In the genomic region with DNA sequence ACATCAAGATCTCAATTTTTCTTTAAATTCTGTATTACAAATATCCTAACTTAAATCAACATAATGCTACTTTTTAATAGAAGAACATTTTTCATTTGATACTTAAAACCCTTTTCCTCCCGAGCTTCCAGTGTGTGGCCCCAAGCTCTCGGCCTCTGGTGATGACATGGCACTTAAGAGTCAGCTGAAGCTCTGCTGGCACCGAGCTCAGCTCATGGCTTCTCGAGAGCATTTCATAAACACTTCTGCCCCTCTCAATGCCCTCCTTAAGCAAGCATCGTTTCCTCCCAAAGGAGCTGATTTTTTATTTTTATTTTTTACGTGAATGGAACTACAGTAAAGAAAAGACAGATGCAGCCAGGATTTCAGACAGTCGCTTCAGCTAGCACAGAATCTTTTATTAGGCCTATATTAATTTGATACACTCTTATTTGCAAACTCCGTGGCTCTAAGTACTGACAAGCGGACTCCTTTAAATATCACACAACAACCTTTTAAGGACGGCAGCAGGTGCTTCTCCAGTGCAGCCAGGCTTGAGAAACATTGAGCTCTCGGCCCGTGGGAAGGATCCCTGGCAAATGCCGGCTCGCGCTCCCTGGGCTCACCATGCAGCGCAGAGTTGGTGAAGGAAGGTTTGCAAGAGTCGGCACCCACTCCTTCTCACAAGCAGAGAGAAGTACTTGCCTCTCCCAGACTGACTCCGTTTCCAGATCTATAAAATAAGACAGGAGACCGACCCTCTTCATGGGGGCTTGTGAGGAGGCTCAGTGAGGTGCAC, we compare ENCODE assay signal across 21 mouse cellular contexts.
A peak's percentile ranks its signal among the peaks of the same experiment; 100 is the strongest.
DNase-seq lines count a peak whose midpoint lies in the region; ATAC-seq and TF ChIP-seq lines count a peak whose summit lies in the region.
"Had no signal": no experiment of that assay in that cellular context is flagged by ENCODE, and none has a peak within 500 bp of the region (broad histone marks: within the 10 kb centered on the region; RNA-seq: fewer than 3 reads in every experiment).

No protein-coding gene starts in this region.

- H3K4me1 ChIP-seq in heart, embryonic 14.5 days (ENCODE audit: control insufficient read depth in 2 of 2, insufficient read depth in 2 of 2, low read length in 2 of 2), result peaks cover 2 to 14% of the 10 kb centered on the region in 2 experiments; a peak in 3 of 4 replicates
- no peaks in the 10 kb centered on the region for H3K4me1 ChIP-seq in heart, adult 2 months (ENCODE audit: control insufficient read depth, insufficient read depth, low read length)
- H3K4me1 ChIP-seq in lung, postnatal 0 days (ENCODE audit: insufficient read depth, low read depth, low read length), result no peaks in the 10 kb centered on the region
- no peaks in the 10 kb centered on the region for H3K4me1 ChIP-seq in lung, adult 2 months (ENCODE audit: control insufficient read depth, insufficient read depth, low read length)
- H3K4me1 ChIP-seq: embryonic facial prominence, embryonic 12.5 days; hindbrain, embryonic 10.5 days; midbrain, embryonic 12.5 days; neural tube, embryonic 13.5 days; stomach, embryonic 15.5 days had no signal

- H3K27me3 ChIP-seq in heart, embryonic 14.5 days (ENCODE audit: control insufficient read depth, insufficient read depth, low read length), result no peaks in the 10 kb centered on the region
- H3K27me3 ChIP-seq in heart, adult 2 months (ENCODE audit: control insufficient read depth, insufficient read depth, low read length), result no peaks in the 10 kb centered on the region
- H3K27me3 ChIP-seq in lung, postnatal 0 days (replicated peaks; ENCODE audit: insufficient read depth, low read length), result no peaks in the 10 kb centered on the region
- H3K27me3 ChIP-seq: embryonic facial prominence, embryonic 12.5 days; forebrain, embryonic 15.5 days; limb, embryonic 15.5 days; midbrain, embryonic 12.5 days; neural tube, embryonic 13.5 days; stomach, embryonic 15.5 days had no signal

- 48% methylated on average over 19 of the region's 19 CpGs for WGBS in heart, embryonic 14.5 days
- 76% methylated on average over 19 of the region's 19 CpGs for WGBS in heart, adult 2 months
- WGBS in lung, postnatal 0 days, result 64% methylated on average over 19 of the region's 19 CpGs
- WGBS in lung, adult 2 months, result 67% methylated on average over 19 of the region's 19 CpGs

- H3K4me2 ChIP-seq in heart, embryonic 14.5 days (ENCODE audit: low read length), result peak overlapping the region; percentile 10; the same call in 1 of the 2 replicates
- no peak overlapping the region; the same call in 1 of the 2 replicates for H3K4me2 ChIP-seq in lung, postnatal 0 days (replicated peaks; ENCODE audit: low read depth, low read length)
- H3K4me2 ChIP-seq: embryonic facial prominence, embryonic 12.5 days; forebrain, embryonic 15.5 days; limb, embryonic 15.5 days; midbrain, embryonic 12.5 days; neural tube, embryonic 13.5 days; stomach, embryonic 15.5 days had no signal

- no peak for ATAC-seq in heart, embryonic 14.5 days (ENCODE audit: insufficient number of reproducible peaks, insufficient read depth, low FRiP score, low read depth)
- ATAC-seq in lung, postnatal 0 days, result peak; percentile 91
- ATAC-seq: activated CD4-positive, CD25-positive, alpha-beta regulatory T cell, adult 4 months; forebrain, embryonic 15.5 days; hindbrain, postnatal 0 days; intestine, postnatal 0 days had no signal

- no peak for TF ChIP-seq POLR2A in heart, adult 2 months (IDR thresholded peaks at IDR 0.05; ENCODE audit: insufficient read depth, low read depth, low read length)
- no peak for TF ChIP-seq POLR2A in lung, adult 2 months (IDR thresholded peaks at IDR 0.05; ENCODE audit: borderline replicate concordance, extremely low read depth, low read depth, low read length)

- H3K27ac ChIP-seq in heart, embryonic 14.5 days (replicated peaks in 1 of 2; ENCODE audit: control insufficient read depth in 1 of 2, insufficient read depth in 1 of 2, low read depth in 2 of 2, low read length in 2 of 2), result no peak overlapping the region
- no peak overlapping the region for H3K27ac ChIP-seq in heart, adult 2 months
- H3K27ac ChIP-seq in lung, postnatal 0 days (ENCODE audit: low read length), result no peak overlapping the region
- H3K27ac ChIP-seq: embryonic facial prominence, embryonic 12.5 days; forebrain, embryonic 15.5 days; hindbrain, embryonic 10.5 days; hindbrain, postnatal 0 days; limb, embryonic 15.5 days; midbrain, embryonic 12.5 days; neural tube, embryonic 13.5 days; stomach, embryonic 15.5 days had no signal

- no peaks in the 10 kb centered on the region for H3K36me3 ChIP-seq in heart, embryonic 14.5 days (ENCODE audit: control insufficient read depth, insufficient read depth, low read length)
- no peaks in the 10 kb centered on the region for H3K36me3 ChIP-seq in heart, adult 2 months (ENCODE audit: control insufficient read depth, insufficient read depth, low read length)
- no peaks in the 10 kb centered on the region for H3K36me3 ChIP-seq in lung, postnatal 0 days (ENCODE audit: insufficient read depth, low read length)
- H3K36me3 ChIP-seq: forebrain, embryonic 15.5 days; G1E; hindbrain, embryonic 10.5 days; limb, embryonic 15.5 days; stomach, embryonic 15.5 days had no signal

- H3K79me2 ChIP-seq in heart, adult 2 months (replicated peaks; ENCODE audit: control insufficient read depth, insufficient read depth, low read length), result no peaks in the 10 kb centered on the region

- intact Hi-C loops in heart, adult 2 months (cut with DNase I), result no loop called here

- no peak for TF ChIP-seq CTCF in heart, adult 2 months (IDR thresholded peaks at IDR 0.05)
- no peak for TF ChIP-seq CTCF in lung, postnatal 0 days (IDR thresholded peaks at IDR 0.05)
- TF ChIP-seq CTCF in lung, adult 2 months (IDR thresholded peaks at IDR 0.05; ENCODE audit: insufficient read depth, low read length), result no peak

- DNase-seq in frontal cortex, postnatal 36 days (ENCODE audit: low spot score in 2 of 2), result peak; percentile 8 to 21
- no peak for DNase-seq in frontal cortex, postnatal 25 days (ENCODE audit: low spot score in 2 of 2)
- DNase-seq in heart, adult 2 months, result no peak
- DNase-seq in lung, postnatal 0 days (ENCODE audit: low spot score), result peak; percentile 82
- DNase-seq in lung, adult 2 months, result no peak
- DNase-seq in skeletal muscle tissue, adult 2 months (ENCODE audit: low read depth, low spot score), result peak; percentile 58
- no peak for DNase-seq in kidney, adult 18-20 months
- DNase-seq: adrenal gland, postnatal 10 days; thymus, adult 18-20 months had no signal

- H3K9ac ChIP-seq in heart, embryonic 14.5 days (ENCODE audit: low read length), result no peak overlapping the region
- H3K9ac ChIP-seq in heart, adult 2 months (ENCODE audit: low read depth, low read length), result no peak overlapping the region
- H3K9ac ChIP-seq in lung, postnatal 0 days (replicated peaks; ENCODE audit: low read depth), result no peak overlapping the region
- H3K9ac ChIP-seq: embryonic facial prominence, embryonic 12.5 days; forebrain, embryonic 15.5 days; limb, embryonic 15.5 days; midbrain, embryonic 12.5 days; neural tube, embryonic 13.5 days; stomach, embryonic 15.5 days had no signal

- H3K9me3 ChIP-seq in heart, embryonic 14.5 days (ENCODE audit: control insufficient read depth, low read length), result peaks cover under 1% of the 10 kb centered on the region; the same call in 1 of the 2 replicates
- H3K9me3 ChIP-seq in lung, postnatal 0 days (ENCODE audit: low read length), result no peaks in the 10 kb centered on the region
- H3K9me3 ChIP-seq: forebrain, embryonic 15.5 days; G1E; limb, embryonic 15.5 days; stomach, embryonic 15.5 days had no signal

- TF ChIP-seq EP300 in heart, adult 2 months (IDR thresholded peaks at IDR 0.05; ENCODE audit: insufficient read depth, low read depth, low read length), result no peak
- TF ChIP-seq EP300 in lung, postnatal 0 days (IDR thresholded peaks at IDR 0.05), result no peak

- H3K4me3 ChIP-seq in heart, embryonic 14.5 days (ENCODE audit: control insufficient read depth in 1 of 2, insufficient read depth in 1 of 2, low read depth in 1 of 2, low read length in 2 of 2), result no peak overlapping the region
- no peak overlapping the region for H3K4me3 ChIP-seq in heart, adult 2 months
- no peak overlapping the region for H3K4me3 ChIP-seq in lung, postnatal 0 days (ENCODE audit: low read depth, low read length)
- H3K4me3 ChIP-seq in lung, adult 2 months (replicated peaks; ENCODE audit: extremely low read depth, low read depth, low read length), result no peak overlapping the region
- H3K4me3 ChIP-seq: embryonic facial prominence, embryonic 12.5 days; forebrain, embryonic 15.5 days; hindbrain, embryonic 10.5 days; limb, embryonic 15.5 days; midbrain, embryonic 12.5 days; neural tube, embryonic 13.5 days; stomach, embryonic 15.5 days had no signal

Comparison
In these comparisons a context has a peak if more than half of its experiments do, and no peak if none do; other contexts are left out.
1. DNase-seq: peak in frontal cortex, postnatal 36 days (2 of 2), lung, postnatal 0 days (single experiment) and skeletal muscle tissue, adult 2 months (single experiment); none in frontal cortex, postnatal 25 days (0 of 2), heart, adult 2 months (0 of 2), lung, adult 2 months (single experiment) and kidney, adult 18-20 months (single experiment).